Mouse (Mus musculus): ENCODE data around the gene Copz2.
A peak's percentile ranks its signal among the peaks of the same experiment; 100 is the strongest.
"Not testable (repeated sequence)": the region's sequence is repeated elsewhere in the genome, so short reads cannot be mapped to it uniquely, and the experiment has no call there.

The Copz2 gene

GRCm38 (mm10) chr11:96828881-96829280 is 20.8 kb upstream of the Copz2 start:
- DNase-seq (ENCODE audit: low read depth, low spot score): no peak

- DNase-seq (ENCODE audit: low read depth, low spot score): peak; percentile 86
These were observed 20.3 kb upstream of the Copz2 start for GRCm38 (mm10) chr11:96829403-96829812.

- peak; percentile 99 for DNase-seq (ENCODE audit: low read depth, low spot score)
These were observed 19.7 kb upstream of the Copz2 start, which contains the start of gene Nfe2l1 for GRCm38 (mm10) chr11:96829813-96830538. Gene Nfe2l1, minus strand, starts transcription at chr11:96829968.

- no peak for DNase-seq (ENCODE audit: low read depth, low spot score)
These were observed 19.0 kb upstream of the Copz2 start for GRCm38 (mm10) chr11:96830539-96831216.

- DNase-seq (ENCODE audit: low read depth, low spot score): no peak
These were observed 18.2 kb upstream of the Copz2 start for GRCm38 (mm10) chr11:96831516-96831915.

GRCm38 (mm10) chr11:96832541-96832940 is 17.1 kb upstream of the Copz2 start:
- no peak for DNase-seq (ENCODE audit: low read depth, low spot score)

GRCm38 (mm10) chr11:96832973-96833372 is 16.7 kb upstream of the Copz2 start:
- DNase-seq (ENCODE audit: low read depth, low spot score): no peak

GRCm38 (mm10) chr11:96834127-96834526 is 15.5 kb upstream of the Copz2 start:
- DNase-seq (ENCODE audit: low read depth, low spot score): no peak

GRCm38 (mm10) chr11:96837298-96837697 is 12.4 kb upstream of the Copz2 start:
- DNase-seq (ENCODE audit: low read depth, low spot score): peak; percentile 59

GRCm38 (mm10) chr11:96838341-96838740 is 11.3 kb upstream of the Copz2 start:
- DNase-seq (ENCODE audit: low read depth, low spot score): no peak

GRCm38 (mm10) chr11:96839428-96839827 is 10.2 kb upstream of the Copz2 start:
- no peak for DNase-seq (ENCODE audit: low read depth, low spot score)

- DNase-seq (ENCODE audit: low read depth, low spot score): no peak
These were observed 9.8 kb upstream of the Copz2 start for GRCm38 (mm10) chr11:96839877-96840276.

- no peak for DNase-seq (ENCODE audit: low read depth, low spot score)
These were observed 9.4 kb upstream of the Copz2 start for GRCm38 (mm10) chr11:96840290-96840689.

- no peak for DNase-seq (ENCODE audit: low read depth, low spot score)
These were observed 6.0 kb upstream of the Copz2 start for GRCm38 (mm10) chr11:96843627-96844026.

GRCm38 (mm10) chr11:96847240-96847639 is 2.4 kb upstream of the Copz2 start:
- DNase-seq (ENCODE audit: low read depth, low spot score): no peak

- DNase-seq (ENCODE audit: low read depth, low spot score): no peak
These were observed 976 bp upstream of the Copz2 start for GRCm38 (mm10) chr11:96848694-96849093.

- not testable (repeated sequence) for DNase-seq (ENCODE audit: low read depth, low spot score)
These were observed 525 bp upstream of the Copz2 start for GRCm38 (mm10) chr11:96849145-96849544.

- no peak for DNase-seq (ENCODE audit: low read depth, low spot score)
These were observed 7.8 kb downstream of the Copz2 start for GRCm38 (mm10) chr11:96857446-96857845.

GRCm38 (mm10) chr11:96859635-96860034 is 10.0 kb downstream of the Copz2 start:
- DNase-seq (ENCODE audit: low read depth, low spot score): no peak

- DNase-seq (ENCODE audit: low read depth, low spot score): peak; percentile 83
These were observed 10.9 kb downstream of the Copz2 start for GRCm38 (mm10) chr11:96860564-96860963.

GRCm38 (mm10) chr11:96861446-96861845 is 11.8 kb downstream of the Copz2 start:
- peak; percentile 75 for DNase-seq (ENCODE audit: low read depth, low spot score)

GRCm38 (mm10) chr11:96861878-96862289 is 12.2 kb downstream of the Copz2 start:
- peak; percentile 95 for DNase-seq (ENCODE audit: low read depth, low spot score)

- no peak for DNase-seq (ENCODE audit: low read depth, low spot score)
These were observed 12.9 kb downstream of the Copz2 start for GRCm38 (mm10) chr11:96862534-96862933.
